Mouse (Mus musculus) heart, embryonic 15.5 days (tissue): Measurements from ENCODE around the gene Aaed1. TPM values are rescaled to one million over a fixed set of nuclear protein-coding genes. Genes with fewer than 3 reads are reported as not detected.

Experiments
- ATAC-seq: fragments of 200-750 bp; cut with Nextera tagmentation; replicated peaks from 2 replicates; pipeline ENCODE4 v1.8.0; 2017; ENCODE audit warnings: low read depth, moderate TSS enrichment; ENCODE audit not compliant: insufficient number of reproducible peaks, insufficient read depth, low FRiP score
- H3K27ac ChIP-seq: fragments of 300-500 bp; sonication (generic); 2 replicates; pipeline ENCODE4 v1.5.1; 2015; ENCODE audit warnings: mild to moderate bottlenecking, inconsistent platforms
- H3K27me3 ChIP-seq: fragments of 300-500 bp; sonication (generic); 2 replicates; pipeline ENCODE4 v1.6.1; 2015; ENCODE audit warnings: inconsistent platforms
- H3K36me3 ChIP-seq: fragments of 300-500 bp; sonication (generic); 2 replicates; pipeline ENCODE4 v1.6.1; 2015; ENCODE audit warnings: mild to moderate bottlenecking, inconsistent platforms
- H3K4me1 ChIP-seq: fragments of 300-500 bp; sonication (generic); replicated peaks from 2 replicates; pipeline ENCODE4 v1.6.1; 2015; ENCODE audit warnings: inconsistent platforms
- H3K4me2 ChIP-seq: fragments of 300-500 bp; sonication (generic); 2 replicates; pipeline ENCODE4 v1.6.1; 2015; ENCODE audit warnings: inconsistent platforms, mild to moderate bottlenecking, moderate library complexity
- H3K4me3 ChIP-seq: fragments of 300-500 bp; sonication (generic); 2 replicates; pipeline ENCODE4 v1.5.1; 2015; ENCODE audit warnings: mild to moderate bottlenecking, inconsistent platforms
- H3K9ac ChIP-seq: fragments of 300-500 bp; sonication (generic); 2 replicates; pipeline ENCODE4 v1.6.1; 2015; ENCODE audit warnings: mild to moderate bottlenecking, inconsistent platforms
- H3K9me3 ChIP-seq: fragments of 300-500 bp; sonication (generic); replicated peaks from 2 replicates; pipeline ENCODE4 v1.6.1; 2016; ENCODE audit warnings: inconsistent platforms
- WGBS: fragments of 180-500 bp; shearing (Covaris S2); methylation state at CpG from one replicate; pipeline ENCODE4 v1.1.7; 2015; ENCODE audit warnings: mixed read lengths; 5-methylcytosine and 5-hydroxymethylcytosine counted together
- polyA plus RNA-seq: library from polyadenylated mRNA; unstranded; fragments of >200 nt; fragmentation: Nextera tagmentation; extraction: Ambion mirVana; gene quantifications from 2 replicates; pipeline ENCODE4 v1.2.1, GENCODE M21; 2015

Gene Aaed1
- polyA plus RNA-seq, 1 experiment from 2014 or later: 70.0 TPM

DNA sequence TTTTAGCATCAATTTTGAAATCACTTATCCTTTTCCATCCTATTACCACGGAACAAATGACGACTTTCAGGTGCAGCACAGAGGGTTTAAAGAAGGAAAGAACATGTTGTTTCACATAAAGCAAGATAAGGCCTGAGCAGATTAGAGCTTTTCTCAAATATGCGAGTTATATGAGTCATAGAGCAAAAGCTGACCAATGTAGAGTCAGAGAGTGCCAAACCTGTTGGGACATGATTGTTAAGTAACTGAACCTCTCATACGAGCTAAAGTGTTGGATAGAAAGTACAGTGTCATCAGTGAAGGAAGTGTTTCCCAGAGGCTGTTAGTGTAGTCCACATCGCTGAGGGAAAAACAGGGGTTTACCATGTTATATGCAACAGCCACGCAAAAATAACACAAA is 19.8 kb upstream of the Aaed1 start:
- H3K27me3 ChIP-seq: no peaks in the 10 kb centered on the region
- H3K9me3 ChIP-seq: no peaks in the 10 kb centered on the region
- H3K9ac ChIP-seq: no peak overlapping the region
- H3K4me3 ChIP-seq: no peak overlapping the region
- 65% methylated on average over 6 of the region's 6 CpGs for WGBS
- no peak overlapping the region for H3K27ac ChIP-seq
- no peaks in the 10 kb centered on the region for H3K4me1 ChIP-seq
- ATAC-seq: no peak
- H3K36me3 ChIP-seq: no peaks in the 10 kb centered on the region
- no peak overlapping the region for H3K4me2 ChIP-seq

DNA sequence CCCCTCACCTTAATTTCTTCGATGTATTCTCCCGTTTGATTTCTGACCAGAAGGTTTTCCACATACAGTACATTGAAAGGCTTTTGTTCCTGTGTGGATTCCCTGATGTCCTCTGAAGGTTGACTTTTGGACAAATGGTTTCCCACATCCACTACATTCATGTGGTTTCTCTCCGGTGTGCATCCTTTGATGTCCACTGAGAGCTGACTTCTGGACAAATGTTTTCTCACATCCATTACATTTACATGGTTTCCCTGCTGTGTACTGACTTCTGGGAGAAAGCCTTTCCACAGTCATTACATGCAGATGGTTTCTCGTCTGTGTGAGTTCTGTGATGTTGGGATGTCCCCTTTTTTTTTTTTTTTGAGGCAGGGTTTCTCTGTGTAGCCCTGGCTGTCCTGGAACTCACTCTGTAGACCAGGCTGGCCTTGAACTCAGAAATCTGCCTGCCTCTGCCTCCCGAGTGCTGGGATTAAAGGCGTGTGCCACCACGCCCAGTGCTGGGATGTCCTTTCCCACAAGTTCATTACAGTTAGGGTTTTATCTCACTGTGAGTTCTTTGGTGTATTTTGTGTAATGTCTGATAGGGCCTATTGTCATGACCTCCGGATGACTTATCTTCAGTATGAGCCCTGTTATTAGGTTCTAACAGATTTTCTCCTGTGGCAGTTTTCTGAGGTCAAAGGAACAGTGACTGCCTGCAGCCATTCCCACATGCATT is 10.2 kb upstream of the Aaed1 start:
- H3K9ac ChIP-seq: no peak overlapping the region
- H3K4me2 ChIP-seq: no peak overlapping the region
- H3K4me1 ChIP-seq: no peaks in the 10 kb centered on the region
- no peaks in the 10 kb centered on the region for H3K9me3 ChIP-seq
- H3K27ac ChIP-seq: no peak overlapping the region
- no peak overlapping the region for H3K4me3 ChIP-seq
- no peaks in the 10 kb centered on the region for H3K27me3 ChIP-seq
- no peaks in the 10 kb centered on the region for H3K36me3 ChIP-seq
- ATAC-seq: no peak
- WGBS: 78% methylated on average over 8 of the region's 8 CpGs

DNA sequence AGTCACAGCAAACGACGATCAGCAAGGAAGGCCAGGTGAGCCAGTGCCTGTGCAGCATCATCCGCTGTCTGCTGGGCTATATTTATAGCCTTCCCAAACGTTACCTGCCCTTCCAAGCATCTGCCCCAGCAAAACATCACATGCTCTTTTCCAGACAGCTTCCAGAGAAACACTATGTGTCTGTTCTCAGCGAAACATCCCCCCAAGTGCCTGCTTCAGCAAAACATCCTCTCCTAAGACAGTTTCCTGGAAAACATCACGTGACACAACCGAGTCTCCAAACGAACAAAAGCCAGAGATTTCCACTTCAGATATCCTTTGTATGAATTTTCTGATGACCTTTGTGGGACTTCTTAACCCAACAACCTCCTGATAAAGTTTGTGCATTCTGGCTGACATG is 7.8 kb upstream of the Aaed1 start:
- Histone ChIP-seq H3K27me3 (no peaks in the 10 kb centered on the region), H3K27ac (no peak overlapping the region), H3K9me3 (no peaks in the 10 kb centered on the region), H3K4me2 (no peak overlapping the region), H3K4me3 (no peak overlapping the region), H3K36me3 (no peaks in the 10 kb centered on the region), H3K9ac (no peak overlapping the region), H3K4me1 (0 out of 2 replicates have a peak, but pooled peaks cover 2% of the 10 kb centered on the region)
- no peak for ATAC-seq
- 57% methylated on average over 8 of the region's 8 CpGs for WGBS

DNA sequence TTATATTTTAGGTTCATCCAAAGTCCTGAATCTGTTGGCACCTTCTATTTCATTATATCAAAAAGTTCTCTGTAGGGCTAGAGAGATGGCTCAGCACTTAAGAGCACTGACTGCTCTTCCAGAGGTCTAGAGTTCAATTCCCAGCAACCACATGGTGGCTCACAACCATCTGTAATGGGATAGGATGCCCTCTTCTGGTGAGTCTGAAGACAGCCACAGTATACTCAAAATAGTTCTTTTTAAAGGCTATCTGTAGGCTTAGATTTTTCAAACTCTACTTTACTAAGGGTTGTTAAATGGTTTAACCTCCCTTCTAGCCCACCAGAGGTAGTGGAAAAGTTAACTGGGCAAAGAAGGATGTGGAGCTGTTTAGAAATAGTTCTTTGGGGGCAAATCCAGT is 7.3 kb upstream of the Aaed1 start:
- Histone ChIP-seq H3K4me2 (no peak overlapping the region), H3K9ac (no peak overlapping the region), H3K9me3 (no peaks in the 10 kb centered on the region), H3K27ac (no peak overlapping the region), H3K36me3 (no peaks in the 10 kb centered on the region), H3K4me3 (no peak overlapping the region), H3K4me1 (0 out of 2 replicates have a peak, but pooled peaks cover 2% of the 10 kb centered on the region), H3K27me3 (no peaks in the 10 kb centered on the region)
- ATAC-seq: no peak

DNA sequence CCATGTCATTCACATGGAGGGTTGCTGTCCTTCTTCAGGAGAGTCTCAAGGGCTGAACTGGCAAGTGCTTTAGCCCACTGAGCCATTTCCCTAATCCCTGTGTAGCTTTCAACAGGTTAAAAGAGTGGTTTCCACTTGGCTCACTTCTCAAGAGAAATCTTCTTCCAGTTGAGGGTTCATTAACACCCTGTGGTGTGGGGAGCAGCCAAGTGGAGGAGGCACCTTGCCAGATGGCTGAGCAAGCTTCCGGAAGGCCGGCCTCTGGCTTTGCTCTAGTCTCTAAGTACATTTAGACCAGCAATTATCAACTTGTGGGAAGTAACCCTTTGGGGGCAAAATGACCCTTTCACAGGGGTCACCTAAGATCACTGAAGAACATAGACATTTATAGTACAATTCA is 5.8 kb upstream of the Aaed1 start:
- Histone ChIP-seq H3K4me1 (0 out of 2 replicates have a peak, but pooled peaks cover 2% of the 10 kb centered on the region), H3K4me3 (no peak overlapping the region), H3K36me3 (no peaks in the 10 kb centered on the region), H3K4me2 (no peak overlapping the region), H3K9ac (no peak overlapping the region), H3K9me3 (no peaks in the 10 kb centered on the region), H3K27me3 (no peaks in the 10 kb centered on the region), H3K27ac (no peak overlapping the region)
- WGBS: 45% methylated on average over 2 of the region's 2 CpGs
- ATAC-seq: no peak; the same call in 1 of the 2 replicates

DNA sequence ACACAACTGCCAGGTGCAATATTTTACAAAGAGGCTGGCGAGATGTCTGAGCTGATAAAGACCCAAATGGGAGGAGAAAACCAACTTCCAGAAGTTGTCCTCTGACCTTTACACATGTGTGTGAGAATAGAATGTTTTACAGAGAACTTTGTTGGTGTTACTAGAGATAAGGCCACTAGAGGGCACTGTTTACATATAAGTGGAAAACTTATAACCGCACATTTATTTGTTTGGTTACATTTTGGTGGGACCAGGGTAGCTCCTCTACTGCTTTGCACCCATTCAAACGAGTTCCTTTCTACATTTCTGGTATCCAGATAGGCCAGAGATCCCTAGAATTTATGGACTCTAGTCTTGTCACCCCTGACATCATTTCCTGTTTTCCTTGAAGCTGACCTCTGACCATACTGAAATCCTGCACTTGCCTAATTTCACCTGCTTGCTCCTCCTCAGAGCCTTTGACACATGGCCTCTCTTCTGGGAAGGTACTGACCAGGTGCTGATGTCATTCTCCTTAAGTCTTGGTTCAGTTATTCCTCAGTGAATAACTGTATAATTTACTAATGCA is 3.1 kb upstream of the Aaed1 start:
- Histone ChIP-seq H3K9me3 (no peaks in the 10 kb centered on the region), H3K36me3 (no peaks in the 10 kb centered on the region), H3K9ac (no peak overlapping the region), H3K4me2 (no peak overlapping the region), H3K4me1 (peaks cover 13% of the 10 kb centered on the region), H3K27me3 (no peaks in the 10 kb centered on the region), H3K4me3 (no peak overlapping the region), H3K27ac (no peak overlapping the region)
- 2% methylated on average over 3 of the region's 3 CpGs for WGBS
- no peak for ATAC-seq

DNA sequence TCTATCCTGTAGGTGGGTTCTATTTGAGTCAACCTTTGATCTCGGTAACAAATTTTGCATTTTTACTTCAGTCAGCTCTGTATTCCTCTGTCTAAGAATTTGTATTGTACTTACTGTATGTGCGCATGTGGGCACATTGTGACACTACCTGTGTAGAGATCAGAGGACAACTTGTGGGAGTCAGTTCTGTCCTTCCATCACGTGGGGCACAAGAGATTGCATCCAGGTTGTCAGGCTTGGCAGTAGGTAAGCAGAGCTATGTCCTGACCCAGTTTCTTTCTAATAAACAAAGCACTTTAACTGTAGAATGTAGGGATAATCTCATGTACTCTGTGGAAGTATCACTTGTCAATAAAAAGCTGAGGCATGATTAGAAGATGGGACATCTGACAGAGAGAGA is 1.5 kb upstream of the Aaed1 start:
- no peak for ATAC-seq
- whole genome bisulfite sequencing: 71% methylated on average over 3 of the region's 3 CpGs
- no peak overlapping the region for H3K4me3 ChIP-seq
- H3K27ac ChIP-seq: no peak overlapping the region
- no peak overlapping the region for H3K4me2 ChIP-seq
- H3K9ac ChIP-seq: no peak overlapping the region
- H3K27me3 ChIP-seq: no peaks in the 10 kb centered on the region
- peaks cover 27% of the 10 kb centered on the region for H3K4me1 ChIP-seq
- no peaks in the 10 kb centered on the region for H3K9me3 ChIP-seq
- no peaks in the 10 kb centered on the region for H3K36me3 ChIP-seq

DNA sequence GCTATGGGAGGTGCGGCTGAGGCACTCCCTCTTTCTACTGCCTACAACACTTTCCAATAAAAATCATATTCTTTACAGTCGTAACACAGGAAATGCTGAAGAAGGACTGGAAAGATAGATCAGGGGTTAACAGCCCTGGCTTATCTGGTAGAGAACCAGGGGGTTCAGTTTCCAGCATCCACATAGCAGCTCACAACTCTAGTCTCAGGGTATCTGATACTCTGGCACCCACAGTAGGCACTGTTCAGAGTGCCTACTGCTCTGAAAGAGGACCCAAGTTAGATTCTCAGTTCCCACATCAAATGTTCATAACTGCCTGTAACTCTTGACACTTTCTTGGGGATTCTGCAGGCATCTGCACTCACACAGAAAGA is 393 bp upstream of the Aaed1 start:
- peak overlapping the region; percentile 62 for H3K4me2 ChIP-seq
- no peaks in the 10 kb centered on the region for H3K27me3 ChIP-seq
- H3K4me1 ChIP-seq: peaks cover 27% of the 10 kb centered on the region
- ATAC-seq: no peak
- peak overlapping the region; percentile 81 for H3K4me3 ChIP-seq
- WGBS: 0% methylated on average over 2 of the region's 2 CpGs
- peaks cover 9% of the 10 kb centered on the region for H3K36me3 ChIP-seq
- H3K27ac ChIP-seq: peak overlapping the region; percentile 98
- peak overlapping the region; percentile 40; the same call in 1 of the 2 replicates for H3K9ac ChIP-seq
- H3K9me3 ChIP-seq: no peaks in the 10 kb centered on the region

DNA sequence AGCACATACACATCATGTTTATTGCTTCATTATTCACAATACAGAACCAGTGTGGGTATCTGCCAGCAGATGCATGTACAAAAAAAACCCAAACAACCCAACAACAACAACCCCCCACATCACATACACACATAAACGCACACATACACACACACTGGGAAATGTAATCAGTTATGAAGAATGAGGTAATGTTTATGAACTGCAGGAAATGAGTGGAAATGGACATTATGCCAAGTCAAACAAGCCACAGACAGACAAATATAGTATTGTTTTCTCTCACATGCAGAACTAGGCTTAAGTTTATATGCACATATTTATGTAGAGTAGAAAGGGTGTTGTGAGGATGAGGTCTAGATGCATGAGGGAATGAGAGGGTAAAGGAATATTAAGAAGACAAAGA is 1.2 kb downstream of the Aaed1 start:
- Histone ChIP-seq H3K4me3 (peak overlapping the region; percentile 81), H3K36me3 (peaks cover 22% of the 10 kb centered on the region), H3K9me3 (no peaks in the 10 kb centered on the region), H3K9ac (peak overlapping the region; percentile 83), H3K4me1 (peaks cover 27% of the 10 kb centered on the region), H3K4me2 (peak overlapping the region; percentile 62), H3K27ac (peak overlapping the region; percentile 98), H3K27me3 (no peaks in the 10 kb centered on the region)
- ATAC-seq: no peak
- WGBS: 33% methylated on average over 1 of the region's 1 CpGs

DNA sequence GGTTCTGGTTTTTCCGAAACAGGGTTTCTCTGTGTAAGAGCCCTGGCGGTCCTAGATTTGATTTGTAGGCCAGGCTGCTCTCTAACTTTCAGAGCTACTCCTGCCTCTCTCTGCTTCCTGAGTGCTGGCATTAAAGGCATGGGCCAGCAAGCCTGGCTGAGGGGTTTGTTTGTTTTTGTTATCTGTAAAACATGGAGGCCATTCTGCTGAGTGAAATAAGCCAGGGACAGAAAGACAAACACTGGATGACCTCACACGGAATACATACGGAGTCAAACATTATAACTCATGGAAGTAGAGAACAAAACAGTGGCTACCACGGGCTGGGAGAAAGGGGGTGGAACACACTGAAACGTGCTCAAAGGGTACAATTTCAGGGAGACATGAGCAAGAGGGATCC is 1.9 kb downstream of the Aaed1 start:
- no peak for ATAC-seq

DNA sequence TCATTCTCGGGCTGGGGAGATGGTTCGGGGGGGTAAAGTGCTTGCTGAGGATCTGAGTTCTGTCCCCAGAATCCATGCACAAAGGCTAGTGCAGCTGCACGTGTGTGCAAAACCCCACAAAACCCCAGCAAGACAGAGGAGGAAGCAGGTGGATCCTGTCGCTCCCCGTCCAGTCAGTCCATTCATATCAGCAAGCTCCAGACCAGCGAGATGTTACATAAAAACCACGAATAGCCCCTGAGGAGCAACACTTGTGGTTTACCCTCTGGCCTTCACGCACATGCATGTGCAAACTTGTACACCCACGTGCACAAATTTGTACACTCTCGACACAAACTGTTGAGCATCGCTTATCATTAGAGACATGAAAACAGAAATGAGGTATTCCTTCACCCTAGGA is 2.7 kb downstream of the Aaed1 start:
- Histone ChIP-seq H3K4me3 (no peak overlapping the region), H3K4me1 (peaks cover 25% of the 10 kb centered on the region), H3K36me3 (peaks cover 22% of the 10 kb centered on the region), H3K27ac (peak overlapping the region; percentile 71), H3K4me2 (peak overlapping the region; percentile 62), H3K9ac (no peak overlapping the region), H3K9me3 (no peaks in the 10 kb centered on the region), H3K27me3 (no peaks in the 10 kb centered on the region)
- 51% methylated on average over 11 of the region's 11 CpGs for WGBS
- ATAC-seq: no peak

More for the DNA sequence above, 1.9 kb downstream of the Aaed1 start:
- WGBS: 28% methylated on average over 6 of the region's 6 CpGs
- no peaks in the 10 kb centered on the region for H3K27me3 ChIP-seq
- peak overlapping the region; percentile 71 for H3K27ac ChIP-seq
- H3K4me1 ChIP-seq: peaks cover 25% of the 10 kb centered on the region
- peaks cover 22% of the 10 kb centered on the region for H3K36me3 ChIP-seq
- peak overlapping the region; percentile 81 for H3K4me3 ChIP-seq
- H3K9me3 ChIP-seq: no peaks in the 10 kb centered on the region
- peak overlapping the region; percentile 62 for H3K4me2 ChIP-seq
- peak overlapping the region; percentile 7; the same call in 1 of the 2 replicates for H3K9ac ChIP-seq

DNA sequence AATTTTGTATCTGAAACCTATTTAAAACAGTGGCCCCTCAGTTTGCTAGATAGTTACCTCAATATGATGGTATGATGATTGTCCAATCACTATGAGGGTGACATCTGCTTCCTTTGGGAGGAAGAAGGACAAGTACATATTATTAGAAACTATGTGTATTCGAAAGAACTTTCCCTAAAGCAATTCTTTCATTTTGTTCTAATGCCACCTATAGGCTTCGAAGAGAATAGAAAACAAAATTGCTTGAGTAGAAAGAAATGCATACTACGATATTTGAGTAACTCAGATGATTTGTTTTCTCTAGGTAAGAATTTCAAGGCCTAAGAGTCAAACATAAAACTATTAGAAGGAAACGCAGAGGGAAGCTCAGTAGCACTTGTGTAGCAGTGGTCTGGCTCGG is 3.5 kb downstream of the Aaed1 start:
- Histone ChIP-seq H3K4me2 (peak overlapping the region; percentile 62; the same call in 1 of the 2 replicates), H3K4me1 (peaks cover 25% of the 10 kb centered on the region), H3K36me3 (peaks cover 28% of the 10 kb centered on the region), H3K27me3 (no peaks in the 10 kb centered on the region), H3K9me3 (no peaks in the 10 kb centered on the region), H3K9ac (no peak overlapping the region), H3K4me3 (no peak overlapping the region), H3K27ac (0 out of 2 replicates have a peak overlapping the region, but pooled peaks have one; percentile 32)
- no peak for ATAC-seq
- 46% methylated on average over 5 of the region's 5 CpGs for WGBS
